Mouse (Mus musculus) liver, adult 2 months (tissue): ENCODE measurements at regions not wholly inside any gene's neighbourhood (a gene's known extent, or its start where the extent isn't known, plus 50 kb on each side); places are given as distances from the start of the nearest gene placed in this dataset.
A peak's percentile ranks its signal among the peaks of the same experiment; 100 is the strongest.

ENCODE experiments used
- DNase-seq: peaks from one replicate; pipeline ENCODE4 v3.0.0-alpha.2; 2011; ENCODE audit warnings: low read depth, low spot score; ENCODE audit errors: extremely low read depth
- H3K27ac ChIP-seq: fragments of 200-500 bp; replicated peaks from 2 replicates; pipeline ENCODE4 v1.5.1; 2012; ENCODE audit warnings: low read depth, mild to moderate bottlenecking, control low read depth, inconsistent platforms, low read length; ENCODE audit not compliant: insufficient read depth
- H3K27me3 ChIP-seq: fragments of 200-500 bp; 2 replicates; pipeline ENCODE4 v1.6.1; 2012; ENCODE audit warnings: mild to moderate bottlenecking, moderate library complexity, low read length, inconsistent platforms; ENCODE audit not compliant: control insufficient read depth, insufficient read depth
- H3K36me3 ChIP-seq: fragments of 200-500 bp; 2 replicates; pipeline ENCODE4 v1.6.1; 2012; ENCODE audit warnings: low read length, inconsistent platforms; ENCODE audit not compliant: control insufficient read depth, insufficient read depth
- H3K4me1 ChIP-seq: fragments of 200-500 bp; 2 replicates; pipeline ENCODE4 v1.6.1; 2011; ENCODE audit warnings: low read length; ENCODE audit not compliant: control insufficient read depth, insufficient read depth
- H3K4me3 ChIP-seq: fragments of 200-500 bp; 2 replicates; pipeline ENCODE4 v1.5.1; 2011; ENCODE audit warnings: low read depth, mild to moderate bottlenecking, control low read depth, low read length, moderate library complexity; ENCODE audit not compliant: insufficient read depth
- H3K79me2 ChIP-seq: fragments of 200-500 bp; 2 replicates; pipeline ENCODE4 v1.6.1; 2012; ENCODE audit warnings: inconsistent platforms, mild to moderate bottlenecking, low read length, moderate library complexity; ENCODE audit not compliant: control insufficient read depth, insufficient read depth
- H3K9ac ChIP-seq: fragments of 200-500 bp; 2 replicates; pipeline ENCODE4 v1.6.1; 2012; ENCODE audit warnings: low read depth, mild to moderate bottlenecking, control low read depth, inconsistent platforms, low read length
- CTCF ChIP-seq: fragments of 200-500 bp; IDR thresholded peaks from 2 replicates; pipeline ENCODE4 v1.5.1; 2011; ENCODE audit warnings: low read depth, low read length, control low read depth
- POLR2A ChIP-seq: fragments of 200-500 bp; IDR thresholded peaks from 2 replicates; pipeline ENCODE4 v1.6.1; 2011; ENCODE audit warnings: low read length, control low read depth; ENCODE audit not compliant: insufficient read depth; ENCODE audit errors: extremely low read depth
- WGBS: fragments of 180-500 bp; shearing (Covaris S2); methylation state at CpG from one replicate; pipeline ENCODE4 v1.1.7; 2018; 5-methylcytosine and 5-hydroxymethylcytosine counted together

DNA sequence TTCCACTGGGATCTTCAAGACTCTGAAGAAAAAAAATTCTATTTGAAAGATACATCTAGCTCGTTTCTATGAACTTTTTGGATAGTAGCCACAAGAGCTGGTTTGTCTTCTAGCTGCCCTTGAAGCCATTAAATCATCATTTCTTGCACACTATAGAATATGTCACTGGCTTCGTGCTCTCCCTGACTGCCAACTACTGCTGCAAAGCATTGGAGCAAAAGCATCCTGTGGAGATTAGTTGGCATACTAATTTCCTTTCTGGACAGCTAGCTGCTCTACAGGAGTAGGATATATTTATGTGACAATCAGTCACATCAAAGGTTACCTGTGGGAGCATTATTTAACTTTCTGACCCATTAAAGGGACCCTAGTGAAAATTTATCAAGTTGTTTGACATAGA is 243.1 kb downstream of the Pdgfc start:
- H3K36me3 ChIP-seq = no peaks in the 10 kb centered on the region
- H3K79me2 ChIP-seq = no peaks in the 10 kb centered on the region
- WGBS = 60% methylated on average over 2 of the region's 2 CpGs
- no peak overlapping the region for H3K4me3 ChIP-seq
- no peak for DNase-seq
- H3K4me1 ChIP-seq = no peaks in the 10 kb centered on the region
- no peak overlapping the region for H3K27ac ChIP-seq
- H3K27me3 ChIP-seq = no peaks in the 10 kb centered on the region
- H3K9ac ChIP-seq = no peak overlapping the region
- TF ChIP-seq CTCF = no peak
- no peak for TF ChIP-seq POLR2A

GRCm38 (mm10) chr3:81289762-81290161 is 253.5 kb downstream of the Pdgfc start:
- Histone ChIP-seq H3K4me1 (no peaks in the 10 kb centered on the region), H3K27ac (no peak overlapping the region), H3K79me2 (no peaks in the 10 kb centered on the region), H3K36me3 (no peaks in the 10 kb centered on the region), H3K27me3 (no peaks in the 10 kb centered on the region), H3K4me3 (no peak overlapping the region), H3K9ac (no peak overlapping the region)
- no peak for TF ChIP-seq CTCF
- TF ChIP-seq POLR2A = no peak
- 74% methylated on average over 2 of the region's 2 CpGs for WGBS
- DNase-seq = peak; percentile 57

DNA sequence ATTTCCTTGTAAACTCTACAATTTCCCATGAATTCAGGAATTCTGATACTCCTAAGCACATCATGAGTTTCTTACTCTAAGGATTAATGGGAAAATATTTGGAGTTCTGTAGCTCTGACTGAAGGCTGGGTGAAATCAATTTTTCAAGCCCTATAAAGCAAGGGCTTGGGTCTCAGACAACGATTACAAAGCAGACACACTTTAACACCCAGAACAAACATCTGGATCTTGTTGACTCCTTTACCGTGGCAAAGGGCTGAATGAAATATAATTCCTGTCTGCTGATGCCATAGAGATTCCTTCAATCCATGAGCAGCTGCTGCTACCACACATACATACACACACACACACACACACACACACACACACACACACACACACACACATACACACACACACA is 256.2 kb downstream of the Pdgfc start:
- no peak for TF ChIP-seq POLR2A
- TF ChIP-seq CTCF = no peak
- WGBS = 42% methylated on average over 2 of the region's 2 CpGs
- no peak overlapping the region for H3K9ac ChIP-seq
- no peaks in the 10 kb centered on the region for H3K79me2 ChIP-seq
- H3K36me3 ChIP-seq = no peaks in the 10 kb centered on the region
- H3K27me3 ChIP-seq = no peaks in the 10 kb centered on the region
- no peaks in the 10 kb centered on the region for H3K4me1 ChIP-seq
- no peak overlapping the region for H3K27ac ChIP-seq
- no peak for DNase-seq
- H3K4me3 ChIP-seq = no peak overlapping the region

DNA sequence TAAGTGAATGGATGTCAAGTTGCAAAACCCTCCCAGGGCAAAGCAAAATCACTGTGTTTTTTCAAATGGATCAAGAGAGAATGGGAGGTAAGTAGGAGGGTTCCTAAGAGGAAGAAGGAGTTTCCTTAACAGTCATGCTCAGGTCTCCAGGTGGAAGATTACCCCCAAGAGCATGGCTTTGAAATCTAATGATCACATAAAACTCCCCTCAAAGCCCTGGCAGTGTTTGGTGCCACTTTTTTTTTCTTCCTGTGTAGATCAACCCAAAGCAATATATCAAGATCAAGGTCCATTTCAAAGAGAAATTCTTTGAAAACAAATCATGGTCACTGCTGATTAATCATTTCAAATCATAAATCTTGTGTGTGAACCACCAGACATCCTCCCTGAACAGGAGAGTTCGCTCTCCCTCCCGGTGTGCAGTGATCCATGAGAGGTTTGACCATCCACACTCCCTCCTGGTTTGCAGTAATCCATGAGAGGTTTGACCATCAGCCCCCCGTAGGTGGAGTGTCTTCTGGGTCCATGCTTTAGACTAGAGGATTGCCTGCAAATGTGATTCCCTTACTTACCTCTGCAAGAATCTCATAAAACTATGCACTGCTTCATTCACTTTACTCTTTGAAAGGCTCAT is 257.1 kb downstream of the Pdgfc start:
- TF ChIP-seq CTCF (no peak), POLR2A (no peak)
- Histone ChIP-seq H3K79me2 (no peaks in the 10 kb centered on the region), H3K9ac (no peak overlapping the region), H3K36me3 (no peaks in the 10 kb centered on the region), H3K4me3 (no peak overlapping the region), H3K27ac (no peak overlapping the region), H3K4me1 (no peaks in the 10 kb centered on the region), H3K27me3 (no peaks in the 10 kb centered on the region)
- no peak for DNase-seq
- 80% methylated on average over 3 of the region's 3 CpGs for WGBS

DNA sequence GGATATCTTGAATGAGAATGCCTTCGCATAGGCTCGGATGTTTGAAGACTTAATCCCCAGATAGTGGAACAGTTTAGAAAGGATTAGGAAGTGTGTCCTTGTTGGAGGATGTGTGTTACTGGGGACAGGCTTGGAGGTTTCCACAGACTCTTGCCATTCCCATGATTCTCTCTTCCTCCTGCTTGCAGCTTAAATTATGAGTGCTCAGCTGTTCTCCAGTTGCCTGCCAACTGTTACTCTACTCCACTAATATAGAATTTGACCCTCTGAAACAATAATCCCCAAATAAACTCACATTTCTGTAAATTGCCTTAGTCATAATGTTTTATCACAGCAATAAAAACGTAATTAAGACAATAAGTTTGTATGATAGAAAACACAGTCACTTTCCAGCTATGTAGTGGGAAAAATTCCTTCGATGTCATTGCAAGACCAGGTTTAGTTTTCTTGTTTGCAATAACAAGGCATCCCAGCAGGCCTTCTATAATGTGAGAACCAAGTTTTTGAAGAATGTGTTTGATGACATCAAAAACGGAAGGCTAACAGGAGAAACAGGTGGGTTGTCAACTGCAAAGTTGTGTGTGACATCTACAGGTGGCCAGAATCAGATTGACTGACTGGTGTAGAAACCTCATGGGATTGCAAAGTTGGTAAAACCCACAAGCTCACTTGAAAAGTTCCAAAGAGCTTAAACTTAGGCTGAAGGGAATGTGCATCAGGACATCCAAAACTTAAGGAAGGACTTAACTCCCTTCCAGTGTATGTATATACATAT is 268.0 kb downstream of the Pdgfc start:
- WGBS = 83% methylated on average over 5 of the region's 5 CpGs
- H3K36me3 ChIP-seq = no peaks in the 10 kb centered on the region
- TF ChIP-seq POLR2A = no peak
- TF ChIP-seq CTCF = no peak

GRCm38 (mm10) chr3:81305412-81306165 is 269.4 kb downstream of the Pdgfc start:
- Histone ChIP-seq H3K36me3 (no peaks in the 10 kb centered on the region), H3K27ac (no peak overlapping the region), H3K9ac (no peak overlapping the region), H3K79me2 (no peaks in the 10 kb centered on the region), H3K27me3 (no peaks in the 10 kb centered on the region), H3K4me3 (no peak overlapping the region), H3K4me1 (no peaks in the 10 kb centered on the region)
- 77% methylated on average over 10 of the region's 10 CpGs for WGBS
- DNase-seq = no peak
- TF ChIP-seq POLR2A (no peak), CTCF (no peak)

More for the DNA sequence above, 268.0 kb downstream of the Pdgfc start:
- DNase-seq = no peak
- Histone ChIP-seq H3K79me2 (no peaks in the 10 kb centered on the region), H3K4me1 (no peaks in the 10 kb centered on the region), H3K4me3 (no peak overlapping the region), H3K9ac (no peak overlapping the region), H3K27me3 (no peaks in the 10 kb centered on the region), H3K27ac (no peak overlapping the region)
